Mouse (Mus musculus) urinary bladder, postnatal 25 days (tissue): ENCODE results near the gene Tmem39a.

Experiments used
- DNase-seq: peaks from one replicate; pipeline ENCODE4 v3.0.0; 2022; ENCODE audit warnings: low spot score

The Tmem39a gene

GRCm38 (mm10) chr16:38558221-38558748, at the start of gene Tmem39a:
TSS of gene Tmem39a (plus strand) at chr16:38558698.
- no peak for DNase-seq

- no peak for DNase-seq
Measured at GRCm38 (mm10) chr16:38510846-38511245, 47.7 kb upstream of the Tmem39a start.

GRCm38 (mm10) chr16:38519140-38519539, 39.4 kb upstream of the Tmem39a start:
- no peak for DNase-seq

GRCm38 (mm10) chr16:38521211-38521987, 37.1 kb upstream of the Tmem39a start:
- DNase-seq, result no peak

GRCm38 (mm10) chr16:38522129-38523084, 36.1 kb upstream of the Tmem39a start, which contains the start of gene Timmdc1:
TSS of gene Timmdc1 (minus strand) at chr16:38522663.
- DNase-seq, result peak; percentile 95

GRCm38 (mm10) chr16:38526264-38526663, 32.2 kb upstream of the Tmem39a start:
- no peak for DNase-seq

GRCm38 (mm10) chr16:38536544-38537146, 21.9 kb upstream of the Tmem39a start:
- peak; percentile 68 for DNase-seq

GRCm38 (mm10) chr16:38538716-38539380, 19.6 kb upstream of the Tmem39a start:
- DNase-seq, result no peak

- no peak for DNase-seq
Measured at GRCm38 (mm10) chr16:38548000-38548399, 10.5 kb upstream of the Tmem39a start.

- DNase-seq, result peak; percentile 72
Measured at GRCm38 (mm10) chr16:38549479-38550396, 8.8 kb upstream of the Tmem39a start, which contains the start of gene Poglut1. TSS of gene Poglut1 (minus strand) at chr16:38550258.

GRCm38 (mm10) chr16:38555988-38556387, 2.5 kb upstream of the Tmem39a start:
- no peak for DNase-seq

- DNase-seq, result peak; percentile 96
Measured at GRCm38 (mm10) chr16:38562131-38562967, 3.9 kb downstream of the Tmem39a start.

- DNase-seq, result no peak
Measured at GRCm38 (mm10) chr16:38562968-38563327, 4.5 kb downstream of the Tmem39a start.

GRCm38 (mm10) chr16:38563516-38563915, 5.0 kb downstream of the Tmem39a start:
- DNase-seq, result no peak

- no peak for DNase-seq
Measured at GRCm38 (mm10) chr16:38568192-38568591, 9.7 kb downstream of the Tmem39a start.

- DNase-seq, result no peak
Measured at GRCm38 (mm10) chr16:38571481-38571880, 13.0 kb downstream of the Tmem39a start.

- DNase-seq, result no peak
Measured at GRCm38 (mm10) chr16:38584761-38585160, 26.3 kb downstream of the Tmem39a start.

GRCm38 (mm10) chr16:38585186-38585585, 26.7 kb downstream of the Tmem39a start:
- DNase-seq, result no peak

GRCm38 (mm10) chr16:38587163-38587562, 28.7 kb downstream of the Tmem39a start:
- DNase-seq, result no peak
